Mouse (Mus musculus) neural tube, embryonic 15.5 days (tissue): Measurements from ENCODE around the gene Dbn1. TPM values are rescaled to one million over a fixed set of nuclear protein-coding genes. Genes with fewer than 3 reads are reported as not detected.

Source experiments
- ATAC-seq: fragments of 200-750 bp; cut with Nextera tagmentation; 2 replicates; pipeline ENCODE4 v1.8.0; 2017; ENCODE audit warnings: mild to moderate bottlenecking, moderate TSS enrichment, moderate library complexity; ENCODE audit not compliant: low FRiP score
- H3K27ac ChIP-seq: fragments of 300-500 bp; sonication (generic); replicated peaks from 2 replicates; pipeline ENCODE4 v1.5.1; 2015; ENCODE audit warnings: mild to moderate bottlenecking, inconsistent platforms
- H3K27me3 ChIP-seq: fragments of 300-500 bp; sonication (generic); replicated peaks from 2 replicates; pipeline ENCODE4 v1.6.1; 2015; ENCODE audit warnings: inconsistent platforms
- H3K36me3 ChIP-seq: fragments of 300-500 bp; sonication (generic); 2 replicates; pipeline ENCODE4 v1.6.1; 2015; ENCODE audit warnings: inconsistent platforms
- H3K4me1 ChIP-seq: fragments of 300-500 bp; sonication (generic); 2 replicates; pipeline ENCODE4 v1.6.1; 2015; ENCODE audit warnings: inconsistent platforms
- H3K4me2 ChIP-seq: fragments of 300-500 bp; sonication (generic); 2 replicates; pipeline ENCODE4 v1.6.1; 2015; ENCODE audit warnings: inconsistent platforms, mild to moderate bottlenecking, moderate library complexity
- H3K4me3 ChIP-seq: fragments of 300-500 bp; sonication (generic); replicated peaks from 2 replicates; pipeline ENCODE4 v1.5.1; 2015; ENCODE audit warnings: mild to moderate bottlenecking, inconsistent platforms
- H3K9ac ChIP-seq: fragments of 300-500 bp; sonication (generic); replicated peaks from 2 replicates; pipeline ENCODE4 v1.6.1; 2015; ENCODE audit warnings: mild to moderate bottlenecking, inconsistent platforms
- H3K9me3 ChIP-seq: fragments of 300-500 bp; sonication (generic); replicated peaks from 2 replicates; pipeline ENCODE4 v1.6.1; 2016; ENCODE audit warnings: inconsistent platforms
- WGBS: fragments of 180-500 bp; shearing (Covaris S2); methylation state at CpG from one replicate; pipeline ENCODE4 v1.1.7; 2015; ENCODE audit warnings: mixed read lengths; 5-methylcytosine and 5-hydroxymethylcytosine counted together
- polyA plus RNA-seq: library from polyadenylated mRNA; unstranded; fragments of >200 nt; fragmentation: Nextera tagmentation; extraction: Ambion mirVana; gene quantifications from 2 replicates; pipeline ENCODE4 v1.2.1, GENCODE M21; 2015

Gene Dbn1
- polyA plus RNA-seq, 1 experiment from 2014 or later = 450 TPM

- Histone ChIP-seq H3K36me3 (peaks cover 51% of the 10 kb centered on the region), H3K4me3 (no peak overlapping the region), H3K27ac (peak overlapping the region; percentile 93), H3K27me3 (no peaks in the 10 kb centered on the region), H3K9ac (peak overlapping the region; percentile 24; the same call in 1 of the 2 replicates), H3K9me3 (no peaks in the 10 kb centered on the region), H3K4me1 (peaks cover 74% of the 10 kb centered on the region), H3K4me2 (peak overlapping the region; percentile 23)
- WGBS = 48% methylated on average over 11 of the region's 11 CpGs
- no peak for ATAC-seq
Measured at GRCm38 (mm10) chr13:55473961-55474360, 13.9 kb downstream of the Dbn1 start.

GRCm38 (mm10) chr13:55473076-55473831 lies 14.7 kb downstream of the Dbn1 start:
- peak overlapping the region; percentile 94 for H3K4me2 ChIP-seq
- no peaks in the 10 kb centered on the region for H3K27me3 ChIP-seq
- 16% methylated on average over 18 of the region's 18 CpGs for WGBS
- H3K36me3 ChIP-seq = peaks cover 46% of the 10 kb centered on the region
- no peak for ATAC-seq
- peak overlapping the region; percentile 53 for H3K4me3 ChIP-seq
- no peaks in the 10 kb centered on the region for H3K9me3 ChIP-seq
- H3K9ac ChIP-seq = peak overlapping the region; percentile 76
- H3K4me1 ChIP-seq = peaks cover 81% of the 10 kb centered on the region
- peak overlapping the region; percentile 93 for H3K27ac ChIP-seq

- Histone ChIP-seq H3K4me2 (peak overlapping the region; percentile 94), H3K27me3 (no peaks in the 10 kb centered on the region), H3K4me1 (peaks cover 87% of the 10 kb centered on the region), H3K36me3 (peaks cover 37% of the 10 kb centered on the region), H3K4me3 (peak overlapping the region; percentile 53), H3K9me3 (no peaks in the 10 kb centered on the region), H3K9ac (peak overlapping the region; percentile 76), H3K27ac (peak overlapping the region; percentile 93)
- under 1% methylated on average over 88 of the region's 103 CpGs for WGBS
- peak; percentile 76 for ATAC-seq
Measured at GRCm38 (mm10) chr13:55472132-55473022, 15.5 kb downstream of the Dbn1 start.

GRCm38 (mm10) chr13:55471819-55472131 lies 16.1 kb downstream of the Dbn1 start:
- H3K27me3 ChIP-seq = no peaks in the 10 kb centered on the region
- peak overlapping the region; percentile 76 for H3K9ac ChIP-seq
- H3K27ac ChIP-seq = peak overlapping the region; percentile 93
- peaks cover 91% of the 10 kb centered on the region for H3K4me1 ChIP-seq
- H3K4me3 ChIP-seq = peak overlapping the region; percentile 53
- ATAC-seq = peak; percentile 45
- WGBS = under 1% methylated on average over 31 of the region's 31 CpGs
- H3K9me3 ChIP-seq = no peaks in the 10 kb centered on the region
- H3K4me2 ChIP-seq = peak overlapping the region; percentile 94
- peaks cover 31% of the 10 kb centered on the region for H3K36me3 ChIP-seq

GRCm38 (mm10) chr13:55471156-55471818 lies 16.6 kb downstream of the Dbn1 start:
- Histone ChIP-seq H3K27me3 (no peaks in the 10 kb centered on the region), H3K9ac (peak overlapping the region; percentile 76), H3K4me2 (peak overlapping the region; percentile 94), H3K27ac (peak overlapping the region; percentile 93), H3K4me1 (peaks cover 96% of the 10 kb centered on the region), H3K36me3 (peaks cover 26% of the 10 kb centered on the region), H3K4me3 (peak overlapping the region; percentile 53), H3K9me3 (no peaks in the 10 kb centered on the region)
- WGBS = 0% methylated on average over 48 of the region's 54 CpGs
- ATAC-seq = peak; percentile 65

- Histone ChIP-seq H3K4me3 (no peak overlapping the region), H3K36me3 (peaks cover 17% of the 10 kb centered on the region), H3K9ac (no peak overlapping the region), H3K9me3 (no peaks in the 10 kb centered on the region), H3K4me1 (peaks cover 100% of the 10 kb centered on the region), H3K4me2 (peak overlapping the region; percentile 94), H3K27ac (peak overlapping the region; percentile 93), H3K27me3 (no peaks in the 10 kb centered on the region)
- no peak for ATAC-seq
- 37% methylated on average over 9 of the region's 9 CpGs for WGBS
Measured at GRCm38 (mm10) chr13:55470372-55470771, 17.5 kb downstream of the Dbn1 start.

- Histone ChIP-seq H3K4me3 (no peak overlapping the region), H3K9me3 (no peaks in the 10 kb centered on the region), H3K4me1 (peaks cover 97% of the 10 kb centered on the region), H3K27ac (no peak overlapping the region), H3K4me2 (no peak overlapping the region), H3K36me3 (peaks cover 4% of the 10 kb centered on the region), H3K9ac (peak overlapping the region; percentile 14), H3K27me3 (no peaks in the 10 kb centered on the region)
- 41% methylated on average over 13 of the region's 13 CpGs for WGBS
- ATAC-seq = no peak
Measured at GRCm38 (mm10) chr13:55468851-55469560, 18.9 kb downstream of the Dbn1 start.

- 45% methylated on average over 5 of the region's 5 CpGs for WGBS
- peak overlapping the region; percentile 88 for H3K4me3 ChIP-seq
- H3K4me2 ChIP-seq = peak overlapping the region; percentile 89
Measured at GRCm38 (mm10) chr13:55465830-55466440, 22.0 kb downstream of the Dbn1 start.

GRCm38 (mm10) chr13:55465184-55465583 lies 22.7 kb downstream of the Dbn1 start:
- Histone ChIP-seq H3K9ac (peak overlapping the region; percentile 92), H3K36me3 (peaks cover 9% of the 10 kb centered on the region), H3K4me2 (peak overlapping the region; percentile 89), H3K9me3 (no peaks in the 10 kb centered on the region), H3K27me3 (no peaks in the 10 kb centered on the region), H3K4me1 (peaks cover 70% of the 10 kb centered on the region), H3K4me3 (peak overlapping the region; percentile 88), H3K27ac (peak overlapping the region; percentile 98)
- 4% methylated on average over 3 of the region's 3 CpGs for WGBS
- ATAC-seq = peak; percentile 19; the same call in 1 of the 2 replicates

More at GRCm38 (mm10) chr13:55465830-55466440, 22.0 kb downstream of the Dbn1 start:
- Histone ChIP-seq H3K4me1 (peaks cover 78% of the 10 kb centered on the region), H3K9me3 (no peaks in the 10 kb centered on the region), H3K36me3 (peaks cover 5% of the 10 kb centered on the region; the same call in 1 of the 2 replicates), H3K9ac (peak overlapping the region; percentile 92), H3K27me3 (no peaks in the 10 kb centered on the region), H3K27ac (peak overlapping the region; percentile 98)
- no peak for ATAC-seq

GRCm38 (mm10) chr13:55464027-55464884 lies 23.7 kb downstream of the Dbn1 start, which contains the start of gene Prr7:
Prr7 (plus strand) TSS chr13:55464267.
- H3K27me3 ChIP-seq = no peaks in the 10 kb centered on the region
- peak within 1 kb of the TSS; percentile 98 for H3K27ac ChIP-seq
- peak within 1 kb of the TSS; percentile 88 for H3K4me3 ChIP-seq
- peaks cover 61% of the 10 kb centered on the region for H3K4me1 ChIP-seq
- peak; percentile 81 for ATAC-seq
- peak within 1 kb of the TSS; percentile 89 for H3K4me2 ChIP-seq
- H3K36me3 ChIP-seq = peaks cover 18% of the 10 kb centered on the region
- no peaks in the 10 kb centered on the region for H3K9me3 ChIP-seq
- H3K9ac ChIP-seq = peak within 1 kb of the TSS; percentile 92
- WGBS = under 1% methylated on average over 82 of the region's 84 CpGs
